Mouse (Mus musculus) spleen, embryonic (tissue): ENCODE data around the gene Rad51d.

Experiments
- CTCF ChIA-PET: fragments of 350-600 bp; sonication (Branson Sonifier 250); formaldehyde crosslinking; loops from one replicate; lab custom pipeline; 2022; lab: Charles Lee

Gene Rad51d

DNA sequence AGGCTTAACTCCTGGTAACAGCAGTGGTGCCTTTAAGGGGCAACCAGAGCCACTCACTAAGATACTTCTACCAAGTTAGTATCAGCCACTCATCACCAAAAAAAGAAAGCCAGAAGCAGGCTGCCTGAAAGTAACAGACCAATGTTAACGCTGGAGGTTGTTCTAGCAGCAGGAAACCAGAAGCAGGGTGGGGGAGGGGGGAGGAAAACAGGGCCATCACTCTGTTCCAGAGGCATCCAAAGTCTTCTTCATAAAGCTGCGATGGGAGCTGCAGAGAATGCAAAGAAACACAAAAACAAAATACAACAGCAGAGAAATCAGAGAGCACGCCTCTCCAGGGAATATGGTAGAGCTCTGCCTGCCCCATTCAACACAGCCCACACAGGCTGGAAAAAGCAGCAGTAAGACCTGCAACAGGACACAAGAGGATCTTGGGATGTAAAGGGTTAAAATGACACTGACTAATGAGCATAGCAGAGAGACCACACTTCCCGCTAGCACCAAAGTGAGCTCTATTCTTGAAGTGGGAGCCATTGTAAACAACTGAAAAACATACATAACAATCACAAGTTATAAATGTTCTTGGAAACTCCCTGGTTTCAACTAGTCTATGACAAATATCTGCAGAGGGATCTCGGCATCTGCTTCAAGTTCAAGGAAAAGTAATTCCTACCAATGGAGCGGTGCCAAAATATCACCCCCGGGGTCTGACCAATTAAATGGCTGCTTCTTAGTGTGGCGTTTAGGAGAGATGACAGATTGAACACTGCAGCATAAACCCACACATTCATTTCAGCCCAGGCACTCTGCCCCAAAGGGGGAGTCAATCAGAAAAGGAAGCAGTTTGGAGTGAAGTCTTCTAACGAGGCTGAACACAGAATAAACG is 59.2 kb downstream of the Rad51d start:
- CTCF ChIA-PET: no interaction called here

DNA sequence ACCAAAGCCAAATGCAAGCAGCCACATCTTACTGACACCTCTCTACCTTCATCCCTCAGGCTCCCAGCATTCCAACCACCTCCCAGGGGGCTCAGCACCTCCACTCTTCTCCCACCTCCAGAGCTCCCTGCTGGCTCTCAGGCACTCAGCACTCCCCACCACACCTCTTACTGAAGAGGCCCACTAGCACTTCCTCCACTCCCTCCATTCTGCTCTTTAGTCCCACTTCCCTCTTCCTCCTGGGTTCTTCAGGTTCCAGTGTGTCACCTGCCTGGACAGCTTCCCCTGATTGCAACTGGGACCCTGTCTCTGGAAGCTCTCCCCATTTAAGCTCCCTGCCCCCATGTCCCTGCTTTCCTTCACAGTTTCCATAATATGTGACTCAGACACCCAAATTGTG is 63.6 kb downstream of the Rad51d start:
- CTCF ChIA-PET: no interaction called here
